Mouse (Mus musculus) midbrain, embryonic 12.5 days (tissue): ENCODE measurements around the gene Tpp1. TPM values are rescaled to one million over a fixed set of nuclear protein-coding genes. Genes with fewer than 3 reads are reported as not detected.

Source experiments
- ATAC-seq: fragments of 200-750 bp; cut with Nextera tagmentation; 2 replicates; pipeline ENCODE4 v1.8.0; 2017; ENCODE audit warnings: low read depth, moderate TSS enrichment, moderate library complexity; ENCODE audit not compliant: low FRiP score
- H3K27ac ChIP-seq: fragments of 300-500 bp; sonication (generic); replicated peaks from 2 replicates; pipeline ENCODE4 v1.5.1; 2016; ENCODE audit warnings: mild to moderate bottlenecking
- H3K27me3 ChIP-seq: fragments of 300-500 bp; sonication (generic); 2 replicates; pipeline ENCODE4 v1.6.1; 2016; ENCODE audit warnings: mild to moderate bottlenecking
- H3K36me3 ChIP-seq: fragments of 300-500 bp; sonication (generic); 2 replicates; pipeline ENCODE4 v1.6.1; 2016
- H3K4me1 ChIP-seq: fragments of 300-500 bp; sonication (generic); 2 replicates; pipeline ENCODE4 v1.6.1; 2016
- H3K4me2 ChIP-seq: fragments of 300-500 bp; sonication (generic); replicated peaks from 2 replicates; pipeline ENCODE4 v1.6.1; 2016; ENCODE audit warnings: mild to moderate bottlenecking, moderate library complexity
- H3K4me3 ChIP-seq: fragments of 300-500 bp; sonication (generic); 2 replicates; pipeline ENCODE4 v1.5.1; 2016; ENCODE audit warnings: mild to moderate bottlenecking
- H3K9ac ChIP-seq: fragments of 300-500 bp; sonication (generic); replicated peaks from 2 replicates; pipeline ENCODE4 v1.6.1; 2016; ENCODE audit warnings: mild to moderate bottlenecking, moderate library complexity
- H3K9me3 ChIP-seq: fragments of 300-500 bp; sonication (generic); 2 replicates; pipeline ENCODE4 v1.6.1; 2016; ENCODE audit warnings: mild to moderate bottlenecking
- WGBS: fragments of 180-500 bp; shearing (Covaris S2); methylation state at CpG from one replicate; pipeline ENCODE4 v1.1.7; 2016; 5-methylcytosine and 5-hydroxymethylcytosine counted together
- polyA plus RNA-seq: library from polyadenylated mRNA; unstranded; fragments of >200 nt; fragmentation: Nextera tagmentation; extraction: Ambion mirVana; gene quantifications from 2 replicates; pipeline ENCODE4 v1.2.1, GENCODE M21; 2016

Gene Tpp1
- 44.4 and 56.7 TPM in 2 replicates for polyA plus RNA-seq

DNA sequence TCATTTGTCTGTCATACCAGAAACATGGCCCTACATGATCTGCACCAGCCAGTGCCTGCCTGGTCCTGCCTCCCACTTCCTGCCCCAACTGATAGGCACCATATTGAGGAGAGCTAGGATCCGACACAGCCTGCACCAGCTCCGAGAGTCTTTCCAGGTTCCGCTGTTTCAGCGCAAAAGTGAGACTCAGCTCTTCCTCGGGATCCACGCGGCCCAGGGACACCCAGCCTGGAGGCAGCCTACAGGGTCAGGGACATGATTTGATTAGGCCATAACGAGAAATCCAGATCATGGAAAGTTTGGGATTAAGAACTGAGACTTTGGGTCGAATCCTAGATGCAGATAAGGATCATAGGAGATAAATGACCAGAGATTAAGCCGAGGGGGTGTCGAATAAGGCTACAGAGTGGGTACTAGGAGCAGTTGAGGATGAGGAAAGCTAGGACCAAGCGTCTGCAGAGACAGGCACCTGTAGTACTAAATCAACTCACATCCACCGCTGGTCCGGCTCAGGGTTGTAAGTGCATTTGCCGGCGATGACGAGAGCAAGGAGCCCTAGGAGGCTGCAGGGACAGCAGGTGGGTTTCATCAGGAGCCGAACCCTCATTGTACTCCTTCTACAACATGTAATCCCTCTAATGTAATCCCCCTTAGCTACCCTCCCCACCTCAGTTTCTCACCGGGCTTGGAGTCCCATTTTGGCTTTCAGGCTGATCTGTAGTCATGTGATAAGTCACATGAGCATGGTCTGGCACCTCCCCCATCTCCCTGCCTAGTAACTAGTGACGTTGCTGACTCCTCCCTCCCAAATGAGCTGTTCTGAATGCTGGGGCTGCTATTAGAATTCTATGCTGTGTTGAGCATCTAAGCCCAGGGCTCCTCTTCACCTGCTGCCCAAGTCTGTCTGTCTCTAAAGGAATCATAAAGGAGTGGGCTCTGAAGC, at the start of gene Tpp1:
TSS of gene Tpp1 (minus strand) at position 745 of the 943 bp plus-strand sequence.
- Histone ChIP-seq H3K4me3 (peak within 1 kb of the TSS; percentile 50), H3K9ac (peak within 1 kb of the TSS; percentile 53), H3K9me3 (no peaks in the 10 kb centered on the region), H3K36me3 (peaks cover 58% of the 10 kb centered on the region), H3K27me3 (no peaks in the 10 kb centered on the region), H3K4me1 (peaks cover 14% of the 10 kb centered on the region), H3K27ac (peak within 1 kb of the TSS; percentile 56), H3K4me2 (peak within 1 kb of the TSS; percentile 58)
- peak; percentile 92 for ATAC-seq
- WGBS, result 24% methylated on average over 20 of the region's 20 CpGs

DNA sequence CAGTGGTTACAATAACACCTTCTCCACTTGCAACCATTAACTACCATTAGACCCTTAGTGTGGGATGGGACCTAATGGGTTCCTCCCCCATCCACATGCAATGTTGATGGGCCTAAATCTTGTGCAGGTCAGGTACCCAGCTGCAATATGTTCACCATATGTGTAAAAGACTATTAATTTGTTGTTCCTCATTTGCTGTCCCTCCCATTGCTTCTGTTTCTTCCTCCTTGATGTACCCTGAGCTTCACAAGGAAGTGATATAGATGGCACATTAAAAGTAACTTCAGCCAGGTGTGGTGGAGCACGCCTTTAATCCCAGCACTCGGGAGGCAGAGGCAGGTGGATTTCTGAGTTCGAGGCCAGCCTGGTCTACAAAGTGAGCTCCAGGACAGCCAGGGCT, 44.9 kb upstream of the Tpp1 start:
- no peak for ATAC-seq
- WGBS, result 87% methylated on average over 3 of the region's 3 CpGs
- Histone ChIP-seq H3K36me3 (no peaks in the 10 kb centered on the region), H3K4me1 (no peaks in the 10 kb centered on the region; the same call in 1 of the 2 replicates), H3K9ac (no peak overlapping the region), H3K27ac (no peak overlapping the region), H3K9me3 (no peaks in the 10 kb centered on the region), H3K4me3 (no peak overlapping the region), H3K27me3 (no peaks in the 10 kb centered on the region), H3K4me2 (no peak overlapping the region)

DNA sequence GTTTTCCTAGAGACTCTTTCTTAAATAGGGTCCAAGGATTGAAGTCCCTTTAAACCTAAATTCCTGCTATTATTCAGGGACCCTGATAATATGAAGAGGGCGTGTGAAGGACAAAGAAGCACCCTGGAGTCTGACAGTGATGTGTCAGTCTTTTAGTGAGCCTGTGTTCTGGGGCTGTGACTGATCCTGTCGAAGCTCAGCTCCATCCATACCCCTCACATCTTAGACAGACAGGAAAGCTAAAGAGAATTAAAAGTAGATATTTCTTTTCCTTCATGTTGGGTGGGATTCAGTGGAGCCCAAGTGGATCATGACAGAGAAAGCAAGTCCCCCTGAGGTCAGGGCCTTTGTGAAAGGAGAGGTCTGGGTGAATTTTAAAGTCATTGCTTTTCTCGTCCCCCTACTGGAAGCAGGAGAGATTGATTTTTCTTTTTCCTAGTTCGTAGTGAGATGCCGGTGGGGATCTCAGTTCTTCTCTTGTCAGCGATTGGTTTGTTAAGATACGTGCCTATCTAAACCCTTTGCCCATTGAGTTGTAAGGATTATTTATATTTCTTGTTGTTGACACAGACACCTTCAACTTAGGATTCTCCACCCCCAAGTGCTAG, 43.8 kb upstream of the Tpp1 start:
- H3K9me3 ChIP-seq, result no peaks in the 10 kb centered on the region
- ATAC-seq, result no peak

DNA sequence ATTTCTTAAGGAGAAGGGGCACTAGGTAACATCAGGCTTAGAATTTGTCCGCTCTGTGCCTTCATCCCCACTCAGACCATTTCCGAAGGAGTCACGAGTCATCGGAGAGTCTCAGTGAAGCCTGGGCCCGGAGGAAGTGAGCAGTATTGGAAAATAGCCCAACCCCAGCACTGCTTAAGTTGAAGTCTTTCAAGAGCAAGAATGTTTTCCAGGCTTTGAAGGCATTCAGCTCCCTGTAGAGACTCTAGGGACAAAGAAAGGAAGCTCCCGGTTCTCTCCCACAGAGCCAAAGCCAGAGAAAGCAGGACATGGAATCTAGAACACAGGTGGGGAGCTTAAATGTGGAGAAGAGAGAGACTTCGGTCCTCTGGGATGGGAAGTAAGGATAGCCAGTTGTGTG, 41.7 kb upstream of the Tpp1 start:
- H3K27me3 ChIP-seq, result no peaks in the 10 kb centered on the region
- H3K4me3 ChIP-seq, result no peak overlapping the region
- H3K27ac ChIP-seq, result no peak overlapping the region
- WGBS, result 72% methylated on average over 7 of the region's 7 CpGs
- no peak overlapping the region for H3K4me2 ChIP-seq
- H3K9ac ChIP-seq, result no peak overlapping the region
- ATAC-seq, result no peak
- H3K36me3 ChIP-seq, result no peaks in the 10 kb centered on the region
- no peaks in the 10 kb centered on the region for H3K9me3 ChIP-seq
- H3K4me1 ChIP-seq, result no peaks in the 10 kb centered on the region; the same call in 1 of the 2 replicates

More for the DNA sequence above, 43.8 kb upstream of the Tpp1 start:
- no peaks in the 10 kb centered on the region for H3K36me3 ChIP-seq
- no peaks in the 10 kb centered on the region for H3K27me3 ChIP-seq
- H3K9ac ChIP-seq, result no peak overlapping the region
- no peaks in the 10 kb centered on the region; the same call in 1 of the 2 replicates for H3K4me1 ChIP-seq
- WGBS, result 20% methylated on average over 7 of the region's 7 CpGs
- H3K4me2 ChIP-seq, result no peak overlapping the region
- H3K27ac ChIP-seq, result no peak overlapping the region
- H3K4me3 ChIP-seq, result no peak overlapping the region

DNA sequence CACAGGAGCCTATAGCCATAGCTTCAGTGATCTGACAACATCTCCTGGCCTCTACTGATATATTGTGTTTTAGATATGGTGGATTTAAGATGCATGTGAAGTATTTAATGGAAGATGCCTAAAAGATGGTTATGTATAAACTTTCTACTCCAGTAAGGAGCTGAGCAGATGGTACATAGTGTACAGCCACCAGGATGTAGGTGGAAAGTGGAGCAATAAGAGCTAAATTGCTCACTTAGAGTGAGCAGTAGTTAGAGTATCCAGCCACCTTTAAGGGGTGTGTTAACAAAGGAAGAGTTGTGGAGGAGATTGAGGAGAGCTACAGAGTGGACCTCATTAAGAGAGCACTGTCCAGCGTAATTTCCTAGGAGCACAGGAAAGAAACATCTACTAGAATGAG, 39.1 kb upstream of the Tpp1 start:
- H3K27me3 ChIP-seq, result no peaks in the 10 kb centered on the region
- ATAC-seq, result no peak
- 95% methylated on average over 1 of the region's 1 CpGs for WGBS
- H3K4me1 ChIP-seq, result peaks cover 11% of the 10 kb centered on the region
- H3K4me3 ChIP-seq, result no peak overlapping the region
- H3K9ac ChIP-seq, result no peak overlapping the region
- no peaks in the 10 kb centered on the region for H3K9me3 ChIP-seq
- H3K36me3 ChIP-seq, result no peaks in the 10 kb centered on the region
- H3K27ac ChIP-seq, result no peak overlapping the region
- no peak overlapping the region for H3K4me2 ChIP-seq

DNA sequence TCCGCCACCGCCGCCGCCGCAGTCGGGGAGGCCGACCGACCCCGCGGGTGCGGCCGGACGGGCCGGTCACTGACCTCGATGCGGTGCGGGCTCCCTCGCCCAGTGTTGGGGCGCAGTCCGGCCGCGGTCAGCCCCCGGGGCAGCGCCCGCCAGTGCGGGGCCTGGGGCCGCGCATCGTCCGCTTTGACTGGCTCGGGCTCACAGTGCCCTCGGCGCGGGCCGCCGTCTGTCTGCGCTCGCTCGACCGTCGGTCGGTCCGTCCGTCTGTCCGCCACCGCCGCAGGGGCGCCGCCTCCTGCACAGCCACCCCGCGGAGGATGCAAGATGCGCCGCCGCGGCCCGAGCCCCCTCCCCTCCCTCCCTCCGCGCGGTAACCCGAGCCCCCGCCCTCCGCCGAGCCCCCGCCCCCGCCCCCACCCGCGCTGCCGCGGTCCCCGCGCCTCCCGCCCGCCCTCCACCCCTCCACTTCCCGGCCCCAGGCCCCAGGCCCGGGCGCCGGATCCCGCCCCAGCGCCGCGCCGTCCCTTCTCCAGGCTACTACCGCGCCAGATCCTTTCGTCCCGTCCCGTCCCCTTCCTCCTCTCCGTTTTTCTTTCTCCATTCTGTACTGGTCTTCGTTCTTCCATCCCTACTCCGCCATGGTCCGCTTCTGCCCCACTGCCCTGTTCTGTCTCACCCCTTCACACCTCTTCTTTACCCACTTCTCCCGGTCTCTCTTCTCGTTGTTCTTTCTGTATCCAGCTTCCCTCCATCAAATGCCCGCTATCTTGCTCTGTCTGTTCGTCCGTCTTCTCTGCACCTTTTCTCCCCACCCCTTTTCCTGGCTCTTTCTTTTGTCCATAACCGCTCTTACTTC, 35.5 kb upstream of the Tpp1 start, which contains the start of gene Dchs1:
TSS of gene Dchs1 (minus strand) at position 370 of the 856 bp plus-strand sequence.
- WGBS, result 1% methylated on average over 53 of the region's 97 CpGs

DNA sequence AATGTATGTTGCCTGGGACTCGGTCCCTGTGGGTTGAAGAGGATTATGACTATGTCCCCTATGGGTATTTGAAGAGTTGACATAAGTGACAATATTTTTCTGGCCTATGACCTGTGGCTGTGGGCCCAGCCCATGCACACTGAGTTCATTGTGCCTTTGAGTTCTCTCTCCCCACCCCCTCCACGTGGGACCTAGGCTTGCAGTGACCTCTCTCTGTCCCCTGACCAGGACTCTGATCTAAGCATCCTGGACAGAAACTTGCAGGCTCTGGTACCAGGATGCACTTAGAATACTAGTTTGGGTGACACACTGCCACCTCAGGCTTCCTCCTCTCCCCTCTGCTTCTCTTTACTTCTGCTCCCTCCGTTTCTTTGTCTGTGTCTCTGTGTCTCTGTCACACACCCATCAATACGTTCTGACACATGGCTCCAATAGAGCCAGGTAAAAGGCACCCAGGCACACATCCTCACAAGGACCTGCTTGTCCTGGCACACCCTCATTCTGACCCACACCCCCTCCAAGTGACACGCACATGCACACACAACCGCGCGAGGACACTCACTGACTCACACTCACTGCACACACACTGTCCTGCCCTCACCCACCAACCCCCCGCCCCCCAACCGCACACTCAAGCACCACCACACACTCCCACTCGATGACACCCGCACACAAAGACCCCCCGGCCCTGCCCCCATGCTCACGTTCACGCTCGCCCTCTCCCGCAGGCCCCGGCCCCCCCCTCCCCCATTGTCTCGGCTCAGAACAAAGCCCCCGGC, 34.7 kb upstream of the Tpp1 start:
- Histone ChIP-seq H3K4me1 (peaks cover 45% of the 10 kb centered on the region), H3K4me2 (peak overlapping the region; percentile 80), H3K4me3 (peak overlapping the region; percentile 96), H3K27me3 (no peaks in the 10 kb centered on the region), H3K27ac (peak overlapping the region; percentile 96), H3K9me3 (no peaks in the 10 kb centered on the region), H3K9ac (peak overlapping the region; percentile 100), H3K36me3 (peaks cover 23% of the 10 kb centered on the region)
- 7% methylated on average over 19 of the region's 20 CpGs for WGBS
- peak; percentile 73 for ATAC-seq

More for the DNA sequence above, 35.5 kb upstream of the Tpp1 start, which contains the start of gene Dchs1:
- H3K9ac ChIP-seq, result peak within 1 kb of the TSS; percentile 100
- H3K27me3 ChIP-seq, result no peaks in the 10 kb centered on the region
- H3K9me3 ChIP-seq, result no peaks in the 10 kb centered on the region
- peak within 1 kb of the TSS; percentile 96 for H3K27ac ChIP-seq
- H3K4me3 ChIP-seq, result peak within 1 kb of the TSS; percentile 96
- ATAC-seq, result peak; percentile 84
- peaks cover 16% of the 10 kb centered on the region for H3K36me3 ChIP-seq
- H3K4me1 ChIP-seq, result peaks cover 45% of the 10 kb centered on the region
- H3K4me2 ChIP-seq, result peak within 1 kb of the TSS; percentile 80

DNA sequence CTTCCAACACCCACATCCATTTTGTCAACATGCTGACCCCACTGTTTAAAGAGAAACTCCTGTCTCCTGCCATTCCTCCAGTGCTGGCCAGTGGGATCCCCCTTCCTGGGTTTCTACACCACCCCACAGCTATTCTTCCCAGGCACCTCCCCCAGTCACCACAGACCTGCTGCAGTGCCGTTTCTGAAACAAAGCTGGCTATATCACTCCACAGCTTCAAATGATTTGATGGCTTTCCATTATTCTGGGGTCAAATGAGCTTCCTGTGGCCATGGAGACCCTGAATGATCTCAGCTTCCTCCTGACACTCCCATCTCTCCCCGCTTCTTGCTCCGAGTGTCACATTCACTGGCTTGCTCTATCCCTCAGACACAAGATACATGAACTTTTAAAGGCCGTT, 32.5 kb upstream of the Tpp1 start:
- Histone ChIP-seq H3K4me2 (peak overlapping the region; percentile 80), H3K9ac (peak overlapping the region; percentile 11; the same call in 1 of the 2 replicates), H3K27ac (peak overlapping the region; percentile 1; the same call in 1 of the 2 replicates), H3K4me3 (peak overlapping the region; percentile 12), H3K9me3 (no peaks in the 10 kb centered on the region), H3K27me3 (no peaks in the 10 kb centered on the region), H3K36me3 (peaks cover 43% of the 10 kb centered on the region), H3K4me1 (peaks cover 45% of the 10 kb centered on the region)
- no peak for ATAC-seq
- 23% methylated on average over 4 of the region's 4 CpGs for WGBS

DNA sequence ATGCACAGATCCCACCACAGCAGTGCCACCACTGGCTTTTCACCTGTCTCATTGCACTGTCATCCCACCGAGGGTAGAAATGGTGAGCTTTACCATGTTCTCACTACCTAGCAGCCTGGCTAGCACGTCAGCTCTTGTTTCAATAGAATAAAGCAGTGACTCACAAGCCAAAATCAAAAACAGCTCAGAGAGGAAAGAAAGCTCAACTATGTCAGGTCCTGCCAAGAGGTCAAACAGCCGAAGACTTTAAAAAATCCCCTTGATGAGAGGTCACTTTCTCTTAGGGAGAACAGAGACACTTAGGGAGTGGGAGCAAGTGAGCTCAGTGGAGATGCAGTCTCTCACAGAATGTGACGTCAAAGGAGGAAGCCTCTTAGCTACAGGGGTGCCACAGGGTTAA, 31.8 kb upstream of the Tpp1 start:
- H3K4me2 ChIP-seq, result peak overlapping the region; percentile 80; the same call in 1 of the 2 replicates
- peaks cover 51% of the 10 kb centered on the region for H3K4me1 ChIP-seq
- H3K9me3 ChIP-seq, result no peaks in the 10 kb centered on the region
- H3K4me3 ChIP-seq, result 0 out of 2 replicates have a peak overlapping the region, but pooled peaks have one; percentile 12
- H3K27ac ChIP-seq, result no peak overlapping the region
- WGBS, result 45% methylated on average over 4 of the region's 4 CpGs
- H3K27me3 ChIP-seq, result no peaks in the 10 kb centered on the region
- peaks cover 49% of the 10 kb centered on the region for H3K36me3 ChIP-seq
- 0 out of 2 replicates have a peak overlapping the region, but pooled peaks have one; percentile 1 for H3K9ac ChIP-seq
- no peak for ATAC-seq

DNA sequence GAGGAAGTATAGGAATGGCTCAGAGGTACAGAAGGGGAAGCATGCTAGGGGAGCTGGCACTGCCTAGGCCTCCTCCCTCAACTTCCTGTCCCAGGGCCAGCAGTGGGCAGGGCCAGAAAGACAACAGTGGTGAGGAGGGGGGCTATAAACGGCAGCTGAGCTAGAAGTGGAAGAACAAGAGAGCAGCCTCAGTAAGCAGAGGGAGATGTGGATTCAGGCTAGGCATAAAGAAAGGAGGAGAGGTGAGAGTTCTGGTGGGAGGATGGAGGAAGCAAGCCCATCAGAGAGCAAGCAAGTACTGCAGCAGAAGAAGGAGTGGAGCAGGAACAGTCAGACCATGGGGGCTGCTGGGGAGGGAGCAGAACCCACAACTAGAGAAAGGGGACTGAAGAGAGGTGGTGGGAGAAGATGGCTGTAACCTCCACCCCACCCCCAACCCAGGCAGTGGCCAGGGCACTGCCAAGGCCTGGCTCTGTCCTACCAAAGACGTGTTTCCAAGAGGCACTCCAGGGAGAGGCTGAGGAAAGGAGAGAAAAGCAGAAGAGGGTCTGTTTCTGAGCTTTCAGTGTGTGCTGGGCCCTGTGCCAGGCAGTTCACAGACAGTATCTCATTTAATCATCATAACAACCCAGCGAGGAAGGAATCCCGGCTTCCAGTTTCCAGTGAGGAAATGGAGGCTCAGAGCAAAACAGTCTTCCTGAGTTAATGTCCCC, 26.7 kb upstream of the Tpp1 start:
- Histone ChIP-seq H3K4me3 (no peak overlapping the region), H3K27me3 (no peaks in the 10 kb centered on the region), H3K36me3 (peaks cover 63% of the 10 kb centered on the region), H3K4me2 (peak overlapping the region; percentile 1; the same call in 1 of the 2 replicates), H3K9me3 (no peaks in the 10 kb centered on the region), H3K4me1 (peaks cover 48% of the 10 kb centered on the region), H3K9ac (peak overlapping the region; percentile 29; the same call in 1 of the 2 replicates), H3K27ac (peak overlapping the region; percentile 11; the same call in 1 of the 2 replicates)
- 53% methylated on average over 4 of the region's 4 CpGs for WGBS
- ATAC-seq, result peak; percentile 62
